Mouse (Mus musculus): ENCODE results near the gene Neb.

- TF ChIP-seq CTCF (IDR thresholded peaks at IDR 0.05; ENCODE audit: low read depth) (peak; percentile 37; the same call in 1 of the 2 replicates), EP300 (IDR thresholded peaks at IDR 0.05; ENCODE audit: low read depth) (no peak)
Observed at GRCm38 (mm10) chr2:52406480-52406879, 28.2 kb upstream of the Neb start.
